Mouse (Mus musculus) kidney, embryonic 15.5 days (tissue): ENCODE measurements around the gene Unc13a. TPM values are rescaled to one million over a fixed set of nuclear protein-coding genes. Genes with fewer than 3 reads are reported as not detected.
"Not testable (repeated sequence)": the region's sequence is repeated elsewhere in the genome, so short reads cannot be mapped to it uniquely, and the experiment has no call there.

Experiments used
- ATAC-seq: fragments of 200-750 bp; cut with Nextera tagmentation; replicated peaks from 2 replicates; pipeline ENCODE4 v1.8.0; 2017; ENCODE audit warnings: moderate TSS enrichment; ENCODE audit not compliant: low FRiP score
- H3K27ac ChIP-seq: fragments of 300-500 bp; sonication (generic); 2 replicates; pipeline ENCODE4 v1.5.1; 2015; ENCODE audit warnings: mild to moderate bottlenecking, inconsistent platforms
- H3K27me3 ChIP-seq: fragments of 300-500 bp; sonication (generic); 2 replicates; pipeline ENCODE4 v1.6.1; 2015; ENCODE audit warnings: inconsistent platforms
- H3K36me3 ChIP-seq: fragments of 300-500 bp; sonication (generic); 2 replicates; pipeline ENCODE4 v1.6.1; 2015; ENCODE audit warnings: inconsistent platforms
- H3K4me1 ChIP-seq: fragments of 300-500 bp; sonication (generic); 2 replicates; pipeline ENCODE4 v1.6.1; 2015; ENCODE audit warnings: inconsistent platforms
- H3K4me2 ChIP-seq: fragments of 300-500 bp; sonication (generic); 2 replicates; pipeline ENCODE4 v1.6.1; 2015; ENCODE audit warnings: moderate library complexity, mild to moderate bottlenecking, inconsistent platforms
- H3K4me3 ChIP-seq: fragments of 300-500 bp; sonication (generic); replicated peaks from 2 replicates; pipeline ENCODE4 v1.5.1; 2015; ENCODE audit warnings: mild to moderate bottlenecking, inconsistent platforms
- H3K9ac ChIP-seq: fragments of 300-500 bp; sonication (generic); 2 replicates; pipeline ENCODE4 v1.6.1; 2015; ENCODE audit warnings: mild to moderate bottlenecking, inconsistent platforms
- H3K9me3 ChIP-seq: fragments of 300-500 bp; sonication (generic); replicated peaks from 2 replicates; pipeline ENCODE4 v1.6.1; 2016; ENCODE audit warnings: inconsistent platforms
- WGBS: fragments of 180-500 bp; shearing (Covaris S2); methylation state at CpG from one replicate; pipeline ENCODE4 v1.1.7; 2015; ENCODE audit warnings: mixed read lengths; 5-methylcytosine and 5-hydroxymethylcytosine counted together
- polyA plus RNA-seq: library from polyadenylated mRNA; unstranded; fragments of >200 nt; fragmentation: Nextera tagmentation; extraction: Ambion mirVana; gene quantifications from 2 replicates; pipeline ENCODE4 v1.2.1, GENCODE M21; 2015

Unc13a gene
- polyA plus RNA-seq, 1 experiment from 2014 or later, result 1.2 TPM

DNA sequence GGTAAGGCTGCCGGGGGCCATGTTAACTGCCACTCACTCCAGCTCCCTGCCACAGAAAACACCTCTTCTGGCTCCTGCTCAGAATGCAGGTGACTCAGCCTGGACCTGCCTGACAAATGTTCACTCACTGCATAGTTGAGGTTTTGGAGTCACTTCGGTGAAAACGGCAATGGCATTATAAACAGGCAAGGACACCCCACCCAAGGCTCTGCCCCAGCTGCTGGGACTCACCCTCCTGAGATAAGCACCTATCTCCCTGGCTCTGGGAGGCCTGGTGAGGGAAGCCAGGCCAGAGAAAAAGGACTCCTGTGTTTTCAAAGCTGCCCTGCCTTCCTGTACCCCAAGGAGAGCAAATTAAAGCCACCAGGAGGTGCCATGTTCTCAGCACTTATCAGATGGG, 31.4 kb upstream of the Unc13a start:
- Histone ChIP-seq H3K9me3 (no peaks in the 10 kb centered on the region), H3K27me3 (peaks cover 85% of the 10 kb centered on the region), H3K4me3 (no peak overlapping the region), H3K9ac (no peak overlapping the region), H3K4me2 (no peak overlapping the region), H3K27ac (no peak overlapping the region), H3K4me1 (peaks cover 26% of the 10 kb centered on the region), H3K36me3 (no peaks in the 10 kb centered on the region)
- ATAC-seq, result no peak
- WGBS, result 69% methylated on average over 3 of the region's 3 CpGs

DNA sequence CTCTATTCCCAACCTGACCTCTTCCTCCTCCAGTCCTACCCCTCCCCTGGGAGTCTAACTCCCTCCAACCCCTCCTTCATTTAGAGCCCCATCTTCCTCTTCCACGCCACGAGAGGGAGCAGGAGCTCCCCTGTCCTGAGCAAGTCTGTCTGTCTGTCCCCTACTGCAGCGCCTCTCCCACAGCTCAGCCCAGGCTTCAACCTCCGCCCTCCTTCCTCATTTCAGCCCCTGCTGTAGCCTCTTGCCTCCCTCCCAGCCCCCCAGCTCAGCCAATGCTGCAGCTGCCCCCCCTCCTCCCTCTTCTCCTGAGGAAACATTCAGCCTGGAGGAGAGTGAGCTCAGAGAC, 30.5 kb upstream of the Unc13a start:
- Histone ChIP-seq H3K27ac (no peak overlapping the region), H3K36me3 (no peaks in the 10 kb centered on the region), H3K9me3 (no peaks in the 10 kb centered on the region), H3K4me3 (peak overlapping the region; percentile 32; the same call in 1 of the 2 replicates), H3K4me1 (peaks cover 26% of the 10 kb centered on the region), H3K27me3 (peaks cover 81% of the 10 kb centered on the region), H3K9ac (no peak overlapping the region), H3K4me2 (0 out of 2 replicates have a peak overlapping the region, but pooled peaks have one; percentile 3)
- ATAC-seq, result no peak
- 29% methylated on average over 4 of the region's 4 CpGs for WGBS

DNA sequence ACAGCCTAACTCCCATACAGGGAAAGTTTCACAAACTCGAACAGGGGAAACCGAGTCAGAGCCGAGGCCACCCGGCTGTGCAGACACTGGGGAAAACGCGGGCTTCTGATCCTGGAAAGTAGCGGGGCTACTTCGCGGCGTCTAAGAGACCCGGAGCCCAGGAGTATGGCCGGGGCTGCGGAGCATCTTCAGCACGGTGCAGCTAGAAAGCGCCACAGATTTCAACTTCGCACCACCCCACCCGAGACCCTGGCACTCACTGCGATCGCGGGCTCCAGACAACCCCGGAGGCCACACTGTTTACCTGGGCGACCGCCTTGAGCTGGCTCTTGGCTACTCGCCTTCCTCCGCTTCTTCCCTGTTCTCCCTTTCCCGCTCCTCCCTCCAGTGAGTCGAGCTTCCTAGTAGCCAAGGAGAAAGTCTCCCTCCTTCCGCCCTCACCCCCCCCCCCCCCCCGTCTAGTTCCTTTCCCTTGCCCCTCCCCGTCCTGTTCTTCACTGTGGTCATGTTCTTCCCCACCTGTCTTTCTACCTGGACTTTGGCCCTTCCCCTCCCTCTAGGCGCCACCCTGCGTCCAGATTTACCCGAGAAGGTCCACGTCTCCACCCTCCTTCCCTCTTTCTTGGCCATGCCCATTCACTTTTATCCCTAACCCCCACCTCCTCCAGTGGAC, 30.0 kb upstream of the Unc13a start, which contains the start of gene B3gnt3:
Gene B3gnt3, minus strand, starts transcription at position 376 of the 673 bp plus-strand sequence.
- Histone ChIP-seq H3K27ac (no peak within 1 kb of the TSS), H3K4me3 (peak within 1 kb of the TSS; percentile 32), H3K9ac (0 out of 2 replicates have a peak within 1 kb of the TSS, but pooled peaks have one; percentile 18), H3K9me3 (no peaks in the 10 kb centered on the region), H3K4me2 (peak within 1 kb of the TSS; percentile 57), H3K27me3 (peaks cover 81% of the 10 kb centered on the region), H3K36me3 (no peaks in the 10 kb centered on the region), H3K4me1 (peaks cover 26% of the 10 kb centered on the region)
- no peak for ATAC-seq
- 13% methylated on average over 33 of the region's 34 CpGs for WGBS

DNA sequence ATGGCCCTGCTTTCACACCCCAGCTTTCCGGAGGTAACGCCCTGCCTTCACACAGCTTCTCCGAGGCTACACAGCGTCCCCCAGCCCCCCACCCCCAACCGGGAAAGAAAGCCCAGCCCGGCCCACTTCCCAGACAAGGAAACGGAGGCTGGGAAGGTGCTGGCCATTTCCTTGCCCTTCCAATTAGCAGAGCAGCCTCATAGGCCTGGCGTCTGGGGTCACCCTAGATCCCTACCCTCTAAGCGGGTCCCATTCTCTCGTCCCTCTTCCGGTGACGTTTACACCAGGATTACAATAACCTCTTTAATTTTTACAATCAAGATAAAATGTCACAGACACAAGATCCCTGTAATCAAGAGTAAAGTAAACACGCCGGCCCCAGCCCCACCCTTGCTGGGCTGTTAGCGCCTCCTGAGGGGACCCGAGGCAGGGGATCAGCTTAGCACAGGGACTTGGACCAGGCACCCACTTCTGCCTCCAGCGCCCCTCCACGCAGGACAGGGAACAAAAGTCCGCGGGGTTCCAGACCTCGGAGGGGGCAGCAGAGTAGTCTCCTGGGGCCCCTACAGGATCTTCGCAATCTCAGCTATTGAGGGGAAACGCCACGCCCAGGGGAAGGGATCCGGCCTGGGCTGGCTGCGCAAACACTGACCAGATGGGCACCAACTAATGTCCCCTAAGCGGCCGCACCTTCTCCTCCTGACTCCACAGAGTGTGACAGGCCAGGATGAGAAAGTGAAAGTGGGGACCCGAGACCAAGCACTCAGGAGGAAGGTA, 29.1 kb upstream of the Unc13a start:
- H3K9me3 ChIP-seq, result no peaks in the 10 kb centered on the region
- no peak overlapping the region for H3K27ac ChIP-seq
- peak overlapping the region; percentile 57 for H3K4me2 ChIP-seq
- 0 out of 2 replicates have a peak overlapping the region, but pooled peaks have one; percentile 18 for H3K9ac ChIP-seq
- peaks cover 82% of the 10 kb centered on the region for H3K27me3 ChIP-seq
- 2% methylated on average over 29 of the region's 29 CpGs for WGBS
- H3K36me3 ChIP-seq, result no peaks in the 10 kb centered on the region
- H3K4me1 ChIP-seq, result peaks cover 26% of the 10 kb centered on the region
- peak overlapping the region; percentile 32 for H3K4me3 ChIP-seq
- ATAC-seq, result peak; percentile 44; the same call in 1 of the 2 replicates

DNA sequence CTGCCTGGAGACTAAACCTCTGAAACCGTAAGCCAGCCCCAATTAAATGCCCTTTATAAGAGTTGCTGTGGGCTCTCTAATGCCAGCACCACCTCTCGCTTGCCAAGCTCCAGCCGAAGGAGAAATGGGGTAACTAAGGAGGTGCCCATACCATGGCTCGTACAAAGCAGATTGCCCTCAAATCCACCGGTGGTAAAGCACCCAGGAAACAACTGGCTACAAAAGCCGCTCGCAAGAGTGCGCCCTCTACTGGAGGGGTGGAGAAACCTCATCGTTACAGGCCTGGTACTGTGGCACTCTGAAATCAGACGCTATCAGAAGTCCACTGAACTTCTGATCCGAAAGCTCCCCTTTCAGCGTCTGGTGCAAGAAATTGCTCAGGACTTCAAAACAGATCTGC, 23.9 kb upstream of the Unc13a start:
- H3K27ac ChIP-seq, H3K9me3 ChIP-seq, ATAC-seq, H3K36me3 ChIP-seq, H3K4me2 ChIP-seq, H3K9ac ChIP-seq, H3K4me3 ChIP-seq: not testable (repeated sequence)
- peaks cover 85% of the 10 kb centered on the region for H3K27me3 ChIP-seq
- 63% methylated on average over 12 of the region's 12 CpGs for WGBS
- peaks cover 22% of the 10 kb centered on the region for H3K4me1 ChIP-seq

DNA sequence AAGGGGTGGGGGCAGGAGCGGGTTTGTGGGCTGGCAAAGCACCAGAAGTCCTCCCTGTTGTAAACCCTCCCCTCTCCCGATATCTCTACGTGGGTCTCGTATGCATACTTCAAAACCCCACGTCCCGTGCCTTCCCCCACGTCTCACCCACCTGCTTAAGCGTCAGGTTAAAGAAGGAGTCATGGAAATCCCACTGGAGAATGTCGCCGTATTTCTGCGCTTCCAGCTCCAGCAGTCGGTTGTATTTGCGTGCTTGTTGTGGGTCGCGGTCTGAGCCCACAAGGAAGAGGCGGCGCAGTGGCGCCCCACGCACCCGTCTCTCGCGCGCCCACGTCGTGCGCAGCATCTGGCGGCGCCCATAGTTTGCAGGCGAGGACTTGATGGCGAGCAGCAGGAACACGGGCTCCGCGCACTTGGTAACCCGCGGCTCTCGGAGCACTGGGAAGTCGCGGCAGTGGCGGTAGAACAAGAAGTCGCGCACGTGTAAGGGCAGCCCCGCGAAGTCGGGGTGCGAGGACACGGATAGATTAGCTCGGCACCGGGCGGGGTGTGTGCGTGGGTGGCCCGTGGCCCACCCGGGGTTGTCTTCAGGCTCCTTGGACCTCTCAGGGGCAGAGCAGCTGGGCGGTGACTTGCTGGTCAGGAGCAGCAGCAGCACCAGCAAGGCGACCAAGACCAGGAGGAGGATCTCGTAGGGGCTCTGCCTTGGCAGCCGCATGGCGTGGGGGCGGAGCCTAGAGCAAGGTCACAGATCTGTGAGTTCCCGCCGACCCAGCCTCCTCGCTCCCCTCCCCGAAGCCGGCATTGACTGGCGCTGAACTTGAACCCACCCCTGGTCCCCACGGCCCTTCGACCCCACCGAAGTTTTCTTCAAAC, 21.8 kb upstream of the Unc13a start:
- 12% methylated on average over 68 of the region's 68 CpGs for WGBS
- Histone ChIP-seq H3K4me3 (peak overlapping the region; percentile 26), H3K4me1 (peaks cover 16% of the 10 kb centered on the region), H3K36me3 (no peaks in the 10 kb centered on the region), H3K9ac (no peak overlapping the region), H3K9me3 (no peaks in the 10 kb centered on the region), H3K27ac (no peak overlapping the region), H3K4me2 (peak overlapping the region; percentile 40), H3K27me3 (peaks cover 89% of the 10 kb centered on the region)
- no peak; the same call in 1 of the 2 replicates for ATAC-seq

DNA sequence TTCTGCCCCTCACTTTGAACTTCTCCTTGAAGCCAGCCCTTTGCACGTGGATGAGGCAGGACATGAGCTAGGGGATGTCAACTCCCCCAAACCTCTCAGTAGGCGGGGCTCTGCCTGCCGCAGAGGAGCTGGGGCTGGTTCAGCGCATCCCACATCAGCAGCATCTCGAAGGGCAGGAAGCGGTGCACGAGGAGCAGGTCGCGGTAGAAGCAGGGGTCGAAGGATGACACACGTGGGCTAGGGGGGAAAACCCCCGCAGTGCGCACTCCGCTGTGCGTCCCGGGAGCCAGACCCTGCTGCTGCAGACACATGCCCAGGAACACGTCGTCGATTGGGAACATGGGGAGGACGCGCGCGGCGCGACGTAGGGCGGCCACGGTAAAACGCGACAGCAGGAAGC, 21.0 kb upstream of the Unc13a start:
- Histone ChIP-seq H3K36me3 (no peaks in the 10 kb centered on the region), H3K9me3 (no peaks in the 10 kb centered on the region), H3K27ac (no peak overlapping the region), H3K9ac (no peak overlapping the region), H3K4me3 (peak overlapping the region; percentile 26; the same call in 1 of the 2 replicates), H3K27me3 (peaks cover 95% of the 10 kb centered on the region), H3K4me1 (peaks cover 22% of the 10 kb centered on the region), H3K4me2 (peak overlapping the region; percentile 31; the same call in 1 of the 2 replicates)
- WGBS, result 9% methylated on average over 30 of the region's 30 CpGs
- no peak for ATAC-seq

DNA sequence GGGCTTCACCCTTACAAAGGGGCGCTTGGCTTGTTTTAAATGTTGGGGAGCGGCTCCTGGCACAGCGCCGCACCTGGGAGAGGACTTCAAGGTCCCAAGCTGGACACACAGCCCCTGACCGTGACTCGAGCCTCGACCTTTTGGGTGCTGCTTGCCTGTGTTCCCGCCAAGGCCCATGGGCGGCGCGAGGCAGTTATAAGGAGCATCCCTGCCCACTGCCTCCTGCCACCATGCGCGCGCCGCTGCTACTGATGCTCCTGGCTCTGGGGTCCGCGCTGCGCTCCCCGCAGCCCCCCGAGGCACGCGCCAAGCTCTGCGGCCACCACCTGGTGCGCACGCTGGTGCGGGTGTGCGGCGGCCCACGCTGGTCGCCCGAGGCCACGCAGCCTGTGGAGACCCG, 17.5 kb upstream of the Unc13a start, which contains the start of gene Insl3:
Gene Insl3, plus strand, starts transcription at position 187 of the 400 bp plus-strand sequence.
- Histone ChIP-seq H3K4me2 (no peak within 1 kb of the TSS), H3K9ac (no peak within 1 kb of the TSS), H3K36me3 (no peaks in the 10 kb centered on the region), H3K9me3 (no peaks in the 10 kb centered on the region), H3K27ac (no peak within 1 kb of the TSS), H3K27me3 (peaks cover 100% of the 10 kb centered on the region), H3K4me3 (no peak within 1 kb of the TSS), H3K4me1 (peaks cover 48% of the 10 kb centered on the region)
- 4% methylated on average over 33 of the region's 33 CpGs for WGBS
- ATAC-seq, result no peak

DNA sequence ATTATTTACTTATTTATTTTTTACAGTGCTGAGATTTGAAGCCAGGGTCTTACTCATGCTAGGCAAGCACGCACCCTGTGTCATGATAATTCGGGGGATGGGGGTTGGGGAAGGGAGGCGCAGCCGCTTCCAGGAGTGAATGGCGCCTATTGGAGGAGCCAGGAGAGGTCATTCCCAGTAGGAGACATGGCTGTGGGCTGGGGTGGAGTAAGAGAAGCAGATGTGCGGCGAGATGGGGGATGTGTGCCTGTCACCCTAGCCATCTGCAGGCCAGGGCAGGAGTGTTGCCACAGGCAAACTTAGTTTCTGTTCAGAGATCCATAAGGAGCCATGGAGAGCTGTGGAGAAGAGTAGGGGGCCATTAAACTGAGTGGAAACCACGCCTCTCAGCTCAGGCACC, 16.1 kb upstream of the Unc13a start:
- H3K9ac ChIP-seq, result no peak overlapping the region
- H3K36me3 ChIP-seq, result no peaks in the 10 kb centered on the region
- H3K4me3 ChIP-seq, result no peak overlapping the region
- ATAC-seq, result no peak
- no peak overlapping the region for H3K27ac ChIP-seq
- H3K4me1 ChIP-seq, result peaks cover 34% of the 10 kb centered on the region
- H3K4me2 ChIP-seq, result no peak overlapping the region
- H3K9me3 ChIP-seq, result no peaks in the 10 kb centered on the region
- H3K27me3 ChIP-seq, result peaks cover 100% of the 10 kb centered on the region
- WGBS, result 12% methylated on average over 8 of the region's 8 CpGs

DNA sequence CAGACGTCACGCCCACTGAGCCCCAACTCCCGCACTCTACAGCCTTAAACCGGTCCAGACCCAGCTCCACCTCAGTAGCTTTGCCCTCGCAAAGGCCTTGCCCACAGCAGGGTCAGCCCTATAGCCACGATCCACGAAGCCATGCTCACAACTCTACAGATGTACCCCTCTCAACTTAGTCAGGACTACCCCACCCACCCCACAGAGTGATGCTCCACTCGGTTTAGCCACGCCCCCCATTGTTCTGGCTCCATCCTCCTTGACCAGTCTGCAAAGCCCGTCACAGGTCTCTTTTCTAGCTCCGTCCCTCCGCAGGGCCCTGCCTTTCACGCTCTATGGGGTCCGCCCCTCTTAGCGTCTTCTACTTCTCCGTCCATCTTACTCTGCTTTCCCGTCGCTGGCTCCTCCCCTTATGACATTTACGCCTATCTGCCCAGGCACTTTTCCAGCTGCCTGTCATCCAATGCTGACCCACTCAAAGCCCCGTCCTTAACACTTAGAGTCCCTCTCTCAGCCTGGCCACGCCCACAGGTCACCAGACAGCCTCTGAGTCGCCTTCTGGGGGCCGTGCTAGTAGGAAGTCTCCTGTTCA, 14.7 kb upstream of the Unc13a start:
- whole genome bisulfite sequencing, result 4% methylated on average over 22 of the region's 23 CpGs
- H3K4me3 ChIP-seq, result peak overlapping the region; percentile 31
- H3K4me2 ChIP-seq, result peak overlapping the region; percentile 54
- ATAC-seq, result peak; percentile 63
- no peaks in the 10 kb centered on the region for H3K9me3 ChIP-seq
- H3K9ac ChIP-seq, result no peak overlapping the region
- no peaks in the 10 kb centered on the region for H3K36me3 ChIP-seq
- H3K4me1 ChIP-seq, result peaks cover 40% of the 10 kb centered on the region
- H3K27ac ChIP-seq, result no peak overlapping the region
- H3K27me3 ChIP-seq, result peaks cover 100% of the 10 kb centered on the region

DNA sequence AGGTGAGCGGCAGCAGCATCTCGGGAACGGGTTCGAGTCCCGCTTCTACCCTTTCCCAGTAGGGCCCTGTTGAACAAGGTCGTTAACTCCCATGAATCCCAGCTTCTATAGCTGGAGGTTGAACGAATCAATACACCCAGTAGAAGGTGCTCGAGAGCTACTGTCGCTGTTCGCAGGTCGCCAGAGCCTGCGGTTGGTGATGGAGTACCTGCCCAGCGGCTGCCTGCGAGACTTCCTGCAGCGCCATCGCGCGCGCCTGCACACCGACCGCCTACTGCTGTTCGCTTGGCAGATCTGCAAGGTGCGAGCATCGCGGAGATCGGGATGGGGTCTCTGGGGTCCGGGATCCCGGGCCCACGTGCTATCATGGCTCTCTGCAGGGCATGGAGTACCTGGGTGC, 14.0 kb upstream of the Unc13a start:
- no peak overlapping the region for H3K9ac ChIP-seq
- 7% methylated on average over 29 of the region's 29 CpGs for WGBS
- H3K4me1 ChIP-seq, result peaks cover 46% of the 10 kb centered on the region
- H3K27ac ChIP-seq, result no peak overlapping the region
- H3K4me2 ChIP-seq, result peak overlapping the region; percentile 54
- no peaks in the 10 kb centered on the region for H3K36me3 ChIP-seq
- 0 out of 2 replicates have a peak, but pooled peaks have one; percentile 6 for ATAC-seq
- H3K27me3 ChIP-seq, result peaks cover 100% of the 10 kb centered on the region
- peak overlapping the region; percentile 31 for H3K4me3 ChIP-seq
- H3K9me3 ChIP-seq, result no peaks in the 10 kb centered on the region
